Mouse (Mus musculus): Measurements from ENCODE around the gene Pip5kl1. TPM values are rescaled to one million over a fixed set of nuclear protein-coding genes. Genes with fewer than 3 reads are reported as not detected.

Gene Pip5kl1
- polyA plus RNA-seq, 1 experiment from 2014 or later: not detected

GRCm38 (mm10) chr2:32570698-32571494, 3.7 kb upstream of the Pip5kl1 start, which contains the start of gene Dpm2:
Gene Dpm2, plus strand, starts transcription at chr2:32570858.
- WGBS (ENCODE audit: insufficient replicate concordance): under 1% methylated on average over 36 of the region's 36 CpGs
- H3K4me1 ChIP-seq (replicated peaks): peaks cover 31% of the 10 kb centered on the region
- H3K9me3 ChIP-seq (replicated peaks): no peaks in the 10 kb centered on the region
- H3K9ac ChIP-seq: peak within 1 kb of the TSS; percentile 76
- H3K36me3 ChIP-seq (replicated peaks): peaks cover 14% of the 10 kb centered on the region; the same call in 1 of the 2 replicates
- H3K27me3 ChIP-seq: peaks cover 10% of the 10 kb centered on the region
- peak within 1 kb of the TSS; percentile 78 for H3K27ac ChIP-seq (replicated peaks)
- peak within 1 kb of the TSS; percentile 72 for H3K4me2 ChIP-seq
- H3K4me3 ChIP-seq (replicated peaks): peak within 1 kb of the TSS; percentile 76
- ATAC-seq (ENCODE audit: insufficient read depth): peak; percentile 82

- H3K4me2 ChIP-seq: peak overlapping the region; percentile 72
- no peak overlapping the region for H3K4me3 ChIP-seq (replicated peaks)
- H3K27ac ChIP-seq (replicated peaks): no peak overlapping the region
- no peaks in the 10 kb centered on the region for H3K9me3 ChIP-seq (replicated peaks)
- H3K27me3 ChIP-seq: peaks cover 22% of the 10 kb centered on the region
- ATAC-seq (ENCODE audit: insufficient read depth): no peak
- no peak overlapping the region for H3K9ac ChIP-seq
- H3K4me1 ChIP-seq (replicated peaks): peaks cover 33% of the 10 kb centered on the region
- WGBS (ENCODE audit: insufficient replicate concordance): 89% methylated on average over 11 of the region's 11 CpGs
- peaks cover 14% of the 10 kb centered on the region; the same call in 1 of the 2 replicates for H3K36me3 ChIP-seq (replicated peaks)
Observed at GRCm38 (mm10) chr2:32572196-32572595, 2.4 kb upstream of the Pip5kl1 start.

- peaks cover 50% of the 10 kb centered on the region for H3K27me3 ChIP-seq
- H3K9me3 ChIP-seq (replicated peaks): no peaks in the 10 kb centered on the region
- WGBS (ENCODE audit: insufficient replicate concordance): 4% methylated on average over 26 of the region's 26 CpGs
- peaks cover 33% of the 10 kb centered on the region for H3K4me1 ChIP-seq (replicated peaks)
- no peak overlapping the region for H3K27ac ChIP-seq (replicated peaks)
- H3K9ac ChIP-seq: no peak overlapping the region
- ATAC-seq (ENCODE audit: insufficient read depth): no peak
- peak overlapping the region; percentile 39 for H3K4me3 ChIP-seq (replicated peaks)
- H3K36me3 ChIP-seq (replicated peaks): peaks cover 14% of the 10 kb centered on the region; the same call in 1 of the 2 replicates
- peak overlapping the region; percentile 73 for H3K4me2 ChIP-seq
Observed at GRCm38 (mm10) chr2:32574901-32575585, 446 bp downstream of the Pip5kl1 start.

GRCm38 (mm10) chr2:32575586-32576160, 1.1 kb downstream of the Pip5kl1 start, which contains the start of gene 9430097D07Rik:
Gene 9430097D07Rik, minus strand, starts transcription at chr2:32575684.
- peaks cover 55% of the 10 kb centered on the region for H3K27me3 ChIP-seq
- no peak within 1 kb of the TSS for H3K27ac ChIP-seq (replicated peaks)
- H3K4me1 ChIP-seq (replicated peaks): peaks cover 30% of the 10 kb centered on the region
- H3K9ac ChIP-seq: no peak within 1 kb of the TSS
- H3K4me2 ChIP-seq: peak within 1 kb of the TSS; percentile 73
- H3K4me3 ChIP-seq (replicated peaks): peak within 1 kb of the TSS; percentile 39
- no peaks in the 10 kb centered on the region for H3K9me3 ChIP-seq (replicated peaks)
- H3K36me3 ChIP-seq (replicated peaks): peaks cover 14% of the 10 kb centered on the region; the same call in 1 of the 2 replicates
- 11% methylated on average over 28 of the region's 28 CpGs for WGBS (ENCODE audit: insufficient replicate concordance)
- no peak for ATAC-seq (ENCODE audit: insufficient read depth)

GRCm38 (mm10) chr2:32576532-32576931, 1.9 kb downstream of the Pip5kl1 start:
- peaks cover 59% of the 10 kb centered on the region for H3K27me3 ChIP-seq
- H3K27ac ChIP-seq (replicated peaks): no peak overlapping the region
- WGBS (ENCODE audit: insufficient replicate concordance): 73% methylated on average over 9 of the region's 9 CpGs
- ATAC-seq (ENCODE audit: insufficient read depth): no peak
- no peaks in the 10 kb centered on the region for H3K9me3 ChIP-seq (replicated peaks)
- peaks cover 14% of the 10 kb centered on the region; the same call in 1 of the 2 replicates for H3K36me3 ChIP-seq (replicated peaks)
- H3K9ac ChIP-seq: no peak overlapping the region
- H3K4me1 ChIP-seq (replicated peaks): peaks cover 27% of the 10 kb centered on the region
- H3K4me2 ChIP-seq: no peak overlapping the region
- no peak overlapping the region for H3K4me3 ChIP-seq (replicated peaks)

- Histone ChIP-seq H3K4me3 (replicated peaks) (no peak overlapping the region), H3K9me3 (replicated peaks) (no peaks in the 10 kb centered on the region), H3K4me2 (no peak overlapping the region), H3K36me3 (replicated peaks) (peaks cover under 1% of the 10 kb centered on the region; the same call in 1 of the 2 replicates), H3K4me1 (replicated peaks) (peaks cover 25% of the 10 kb centered on the region), H3K27me3 (peaks cover 66% of the 10 kb centered on the region), H3K27ac (replicated peaks) (no peak overlapping the region), H3K9ac (no peak overlapping the region)
- no peak for ATAC-seq (ENCODE audit: insufficient read depth)
- 39% methylated on average over 25 of the region's 30 CpGs for WGBS (ENCODE audit: insufficient replicate concordance)
Observed at GRCm38 (mm10) chr2:32578146-32579046, 3.8 kb downstream of the Pip5kl1 start.

- WGBS (ENCODE audit: insufficient replicate concordance): 36% methylated on average over 19 of the region's 19 CpGs
Observed at GRCm38 (mm10) chr2:32581450-32582095, 7.0 kb downstream of the Pip5kl1 start.

GRCm38 (mm10) chr2:32582830-32583799, 8.5 kb downstream of the Pip5kl1 start:
- peak overlapping the region; percentile 71 for H3K4me2 ChIP-seq
- no peaks in the 10 kb centered on the region for H3K9me3 ChIP-seq (replicated peaks)
- H3K9ac ChIP-seq: peak overlapping the region; percentile 23; the same call in 1 of the 2 replicates
- peaks cover 39% of the 10 kb centered on the region for H3K27me3 ChIP-seq
- WGBS (ENCODE audit: insufficient replicate concordance): 12% methylated on average over 37 of the region's 37 CpGs
- H3K4me1 ChIP-seq (replicated peaks): peaks cover 41% of the 10 kb centered on the region
- peak; percentile 36 for ATAC-seq (ENCODE audit: insufficient read depth)
- H3K36me3 ChIP-seq (replicated peaks): no peaks in the 10 kb centered on the region
- H3K27ac ChIP-seq (replicated peaks): no peak overlapping the region
- peak overlapping the region; percentile 31 for H3K4me3 ChIP-seq (replicated peaks)

More at GRCm38 (mm10) chr2:32581450-32582095, 7.0 kb downstream of the Pip5kl1 start:
- Histone ChIP-seq H3K9me3 (replicated peaks) (no peaks in the 10 kb centered on the region), H3K27ac (replicated peaks) (no peak overlapping the region), H3K27me3 (peaks cover 55% of the 10 kb centered on the region), H3K4me2 (peak overlapping the region; percentile 36), H3K4me1 (replicated peaks) (peaks cover 26% of the 10 kb centered on the region), H3K9ac (no peak overlapping the region), H3K4me3 (replicated peaks) (no peak overlapping the region), H3K36me3 (replicated peaks) (no peaks in the 10 kb centered on the region)
- ATAC-seq (ENCODE audit: insufficient read depth): no peak

GRCm38 (mm10) chr2:32585149-32585714, 10.6 kb downstream of the Pip5kl1 start:
- Histone ChIP-seq H3K4me3 (replicated peaks) (no peak overlapping the region), H3K4me2 (no peak overlapping the region), H3K9ac (no peak overlapping the region), H3K27me3 (peaks cover 18% of the 10 kb centered on the region), H3K9me3 (replicated peaks) (no peaks in the 10 kb centered on the region), H3K36me3 (replicated peaks) (no peaks in the 10 kb centered on the region), H3K4me1 (replicated peaks) (peaks cover 54% of the 10 kb centered on the region), H3K27ac (replicated peaks) (no peak overlapping the region)
- WGBS (ENCODE audit: insufficient replicate concordance): 72% methylated on average over 7 of the region's 7 CpGs
- ATAC-seq (ENCODE audit: insufficient read depth): no peak
